Mouse (Mus musculus) E14TG2a.4 (cell line): ENCODE measurements at regions not wholly inside any gene's neighbourhood (a gene's known extent, or its start where the extent isn't known, plus 50 kb on each side); places are given as distances from the start of the nearest gene placed in this dataset.

Experiments
- H3K27me3 ChIP-seq: 2 replicates; pipeline ENCODE4 v1.6.1; 2014; ENCODE audit warnings: low read length, control low read depth; ENCODE audit not compliant: insufficient read depth
- H3K36me3 ChIP-seq: 2 replicates; pipeline ENCODE4 v1.6.1; 2014; ENCODE audit warnings: low read length, control low read depth; ENCODE audit not compliant: insufficient read depth
- H3K4me1 ChIP-seq: replicated peaks from 2 replicates; pipeline ENCODE4 v1.6.1; 2014; ENCODE audit warnings: low read depth, low read length, control low read depth
- H3K4me3 ChIP-seq: replicated peaks from 2 replicates; pipeline ENCODE4 v1.5.1; 2014; ENCODE audit warnings: mild to moderate bottlenecking, low read length
- H3K9me3 ChIP-seq: 2 replicates; pipeline ENCODE4 v1.6.1; 2014; ENCODE audit warnings: low read length, control low read depth
- CTCF ChIP-seq: conservative IDR thresholded peaks from 2 replicates; pipeline ENCODE4 v1.5.1; 2014; ENCODE audit warnings: low read length
- NANOG ChIP-seq: IDR thresholded peaks from 2 replicates; pipeline ENCODE4 v1.6.1; 2014; ENCODE audit warnings: borderline replicate concordance, low read length, mixed read lengths
- POU5F1 ChIP-seq: IDR thresholded peaks from 2 replicates; pipeline ENCODE4 v1.6.1; 2014; ENCODE audit warnings: low read length, borderline replicate concordance

- TF ChIP-seq POU5F1 (no peak), CTCF (no peak), NANOG (no peak)
These were observed 114.7 kb upstream of the Sox9 start for GRCm38 (mm10) chr11:112667311-112667710.

GRCm38 (mm10) chr11:112672086-112672485 lies 109.9 kb upstream of the Sox9 start:
- no peaks in the 10 kb centered on the region for H3K4me1 ChIP-seq
- H3K9me3 ChIP-seq = peaks cover 12% of the 10 kb centered on the region; the same call in 1 of the 2 replicates
- no peaks in the 10 kb centered on the region for H3K36me3 ChIP-seq
- TF ChIP-seq POU5F1 (no peak), NANOG (no peak), CTCF (no peak)
- H3K27me3 ChIP-seq = no peaks in the 10 kb centered on the region
- no peak overlapping the region for H3K4me3 ChIP-seq

More at GRCm38 (mm10) chr11:112667311-112667710, 114.7 kb upstream of the Sox9 start:
- peaks cover 19% of the 10 kb centered on the region; the same call in 1 of the 2 replicates for H3K9me3 ChIP-seq
- no peak overlapping the region for H3K4me3 ChIP-seq
- H3K27me3 ChIP-seq = no peaks in the 10 kb centered on the region
- no peaks in the 10 kb centered on the region for H3K36me3 ChIP-seq
- no peaks in the 10 kb centered on the region for H3K4me1 ChIP-seq

- H3K4me3 ChIP-seq = no peak overlapping the region
- no peaks in the 10 kb centered on the region; the same call in 1 of the 2 replicates for H3K27me3 ChIP-seq
- no peaks in the 10 kb centered on the region for H3K36me3 ChIP-seq
- no peak for TF ChIP-seq POU5F1
- TF ChIP-seq NANOG = no peak
- no peak for TF ChIP-seq CTCF
- H3K4me1 ChIP-seq = 0 out of 2 replicates have a peak, but pooled peaks cover 2% of the 10 kb centered on the region
- 0 out of 2 replicates have a peak, but pooled peaks cover 4% of the 10 kb centered on the region for H3K9me3 ChIP-seq
These were observed 92.0 kb upstream of the Sox9 start for GRCm38 (mm10) chr11:112690047-112690446.

GRCm38 (mm10) chr11:112706091-112706490 lies 75.9 kb upstream of the Sox9 start:
- no peaks in the 10 kb centered on the region for H3K4me1 ChIP-seq
- H3K4me3 ChIP-seq = no peak overlapping the region
- H3K9me3 ChIP-seq = no peaks in the 10 kb centered on the region
- H3K27me3 ChIP-seq = no peaks in the 10 kb centered on the region
- TF ChIP-seq NANOG (no peak), POU5F1 (no peak), CTCF (no peak)
- no peaks in the 10 kb centered on the region for H3K36me3 ChIP-seq

GRCm38 (mm10) chr11:112708119-112708730 lies 73.8 kb upstream of the Sox9 start:
- Histone ChIP-seq H3K4me1 (no peaks in the 10 kb centered on the region), H3K4me3 (no peak overlapping the region), H3K9me3 (no peaks in the 10 kb centered on the region), H3K27me3 (no peaks in the 10 kb centered on the region), H3K36me3 (no peaks in the 10 kb centered on the region)
- TF ChIP-seq CTCF = no peak

- no peaks in the 10 kb centered on the region for H3K36me3 ChIP-seq
- no peaks in the 10 kb centered on the region for H3K9me3 ChIP-seq
- H3K27me3 ChIP-seq = no peaks in the 10 kb centered on the region
- no peak overlapping the region for H3K4me3 ChIP-seq
- TF ChIP-seq POU5F1 = no peak
- TF ChIP-seq NANOG = no peak
- TF ChIP-seq CTCF = no peak
- H3K4me1 ChIP-seq = no peaks in the 10 kb centered on the region
These were observed 70.4 kb upstream of the Sox9 start for GRCm38 (mm10) chr11:112711656-112712055.

GRCm38 (mm10) chr11:112718547-112718946 lies 63.5 kb upstream of the Sox9 start:
- no peaks in the 10 kb centered on the region for H3K9me3 ChIP-seq
- no peaks in the 10 kb centered on the region; the same call in 1 of the 2 replicates for H3K27me3 ChIP-seq
- H3K36me3 ChIP-seq = no peaks in the 10 kb centered on the region
- no peaks in the 10 kb centered on the region for H3K4me1 ChIP-seq
- TF ChIP-seq CTCF (peak; percentile 66), POU5F1 (no peak)
- H3K4me3 ChIP-seq = no peak overlapping the region

- Histone ChIP-seq H3K36me3 (no peaks in the 10 kb centered on the region), H3K4me3 (no peak overlapping the region), H3K4me1 (no peaks in the 10 kb centered on the region), H3K9me3 (no peaks in the 10 kb centered on the region), H3K27me3 (no peaks in the 10 kb centered on the region; the same call in 1 of the 2 replicates)
- no peak for TF ChIP-seq CTCF
- TF ChIP-seq POU5F1 = no peak
- no peak for TF ChIP-seq NANOG
These were observed 61.4 kb upstream of the Sox9 start for GRCm38 (mm10) chr11:112720652-112721051.

GRCm38 (mm10) chr11:112722936-112723335 lies 59.1 kb upstream of the Sox9 start:
- no peak for TF ChIP-seq CTCF
- TF ChIP-seq NANOG = no peak
- TF ChIP-seq POU5F1 = no peak
- Histone ChIP-seq H3K36me3 (no peaks in the 10 kb centered on the region), H3K4me3 (no peak overlapping the region)

More at GRCm38 (mm10) chr11:112722936-112723335, 59.1 kb upstream of the Sox9 start:
- H3K27me3 ChIP-seq = no peaks in the 10 kb centered on the region; the same call in 1 of the 2 replicates
- no peaks in the 10 kb centered on the region for H3K9me3 ChIP-seq
- no peaks in the 10 kb centered on the region for H3K4me1 ChIP-seq
